ENCODE assay signal across 23 mouse cellular contexts in genomic region chr8:126860630-126861029, GRCm38 (mm10).
"Had no signal": no experiment of that assay in that cellular context is flagged by ENCODE, and none has a peak within 500 bp of the region (broad histone marks: within the 10 kb centered on the region; RNA-seq: fewer than 3 reads in every experiment).

No protein-coding gene starts in this region.

- H3K27ac ChIP-seq: heart, embryonic 10.5 days; hindbrain, embryonic 10.5 days; hindbrain, embryonic 12.5 days; hindbrain, embryonic 14.5 days; intestine, embryonic 15.5 days; layer of hippocampus, adult 2 months; limb, embryonic 13.5 days; limb, embryonic 15.5 days; liver, embryonic 12.5 days; liver, embryonic 14.5 days had no signal

- H3K4me3 ChIP-seq: gastrocnemius, adult 2 months; heart, embryonic 10.5 days; heart, embryonic 12.5 days; hindbrain, embryonic 10.5 days; hindbrain, embryonic 12.5 days; intestine, embryonic 15.5 days; layer of hippocampus, adult 2 months; limb, embryonic 13.5 days; limb, embryonic 15.5 days; liver, embryonic 12.5 days had no signal

- DNase-seq: gastrocnemius, adult 2 months; gastrocnemius, postnatal 10 days; gastrocnemius, postnatal 25 days; heart, adult 18-20 months; heart, postnatal 10 days; heart, postnatal 4 days; kidney, adult 18-20 months; kidney, adult 8-10 months; kidney, postnatal 10 days; kidney, postnatal 25 days; kidney, postnatal 4 days; left cerebral cortex, postnatal 4 days had no signal
